Mouse (Mus musculus) forebrain, postnatal 0 days (tissue): Measurements from ENCODE around the gene Dennd2a. TPM values are rescaled to one million over a fixed set of nuclear protein-coding genes. Genes with fewer than 3 reads are reported as not detected.

ENCODE experiments used
- ATAC-seq: fragments of 200-750 bp; cut with Nextera tagmentation; 2 replicates; pipeline ENCODE4 v1.8.0; 2017; ENCODE audit warnings: mild to moderate bottlenecking, moderate library complexity
- DNase-seq: peaks from one replicate; pipeline ENCODE4 v3.0.0-alpha.2; 2015
- H3K27ac ChIP-seq: fragments of 300-500 bp; sonication (generic); 2 replicates; pipeline ENCODE4 v1.5.1; 2014; ENCODE audit warnings: low read depth, mild to moderate bottlenecking, antibody characterized with exemption, low read length, moderate library complexity, mixed read lengths
- H3K27me3 ChIP-seq: fragments of 300-500 bp; sonication (generic); 2 replicates; pipeline ENCODE4 v1.6.1; 2014; ENCODE audit warnings: mild to moderate bottlenecking, low read length, mixed read lengths; ENCODE audit not compliant: insufficient read depth
- H3K36me3 ChIP-seq: fragments of 300-500 bp; sonication (generic); 2 replicates; pipeline ENCODE4 v1.6.1; 2014; ENCODE audit warnings: mild to moderate bottlenecking, moderate library complexity; ENCODE audit not compliant: insufficient read depth
- H3K4me1 ChIP-seq: fragments of 300-500 bp; sonication (generic); 2 replicates; pipeline ENCODE4 v1.6.1; 2014; ENCODE audit warnings: antibody characterized with exemption; ENCODE audit not compliant: insufficient read depth
- H3K4me2 ChIP-seq: fragments of 300-500 bp; sonication (generic); 2 replicates; pipeline ENCODE4 v1.6.1; 2014; ENCODE audit warnings: low read depth, mild to moderate bottlenecking, moderate library complexity
- H3K4me3 ChIP-seq: fragments of 300-500 bp; sonication (generic); 2 replicates; pipeline ENCODE4 v1.5.1; 2014; ENCODE audit warnings: low read depth, low read length, mixed read lengths
- H3K9ac ChIP-seq: fragments of 300-500 bp; sonication (generic); 2 replicates; pipeline ENCODE4 v1.6.1; 2014; ENCODE audit warnings: mild to moderate bottlenecking
- H3K9me3 ChIP-seq: fragments of 300-500 bp; sonication (generic); 2 replicates; pipeline ENCODE4 v1.6.1; 2016; ENCODE audit warnings: low read length
- CTCF ChIP-seq: sonication (generic); IDR thresholded peaks from 2 replicates; pipeline ENCODE4 v1.5.1; 2016; ENCODE audit warnings: antibody characterized with exemption, control low read depth, low read depth
- WGBS: fragments of 180-500 bp; shearing (Covaris S2); extraction: QIAGEN DNeasy Blood & Tissue Kit; methylation state at CpG from one replicate; pipeline ENCODE4 v1.1.7; 2014; 5-methylcytosine and 5-hydroxymethylcytosine counted together
- polyA plus RNA-seq: library from polyadenylated mRNA; unstranded; fragments of >200 nt; fragmentation: Nextera tagmentation; extraction: Ambion mirVana; gene quantifications from 2 replicates; pipeline ENCODE4 v1.2.1, GENCODE M21; 2015
- total RNA-seq: library from RNA; depleted of rRNA; stranded (reverse); fragments of >200 nt; gene quantifications from 2 replicates; pipeline ENCODE4 v1.2.3, GENCODE M21; 2014; rRNA removed

Gene Dennd2a
- total RNA-seq: 11.2 and 13.7 TPM in 2 replicates
- polyA plus RNA-seq: 5.4 and 8.2 TPM in 2 replicates

DNA sequence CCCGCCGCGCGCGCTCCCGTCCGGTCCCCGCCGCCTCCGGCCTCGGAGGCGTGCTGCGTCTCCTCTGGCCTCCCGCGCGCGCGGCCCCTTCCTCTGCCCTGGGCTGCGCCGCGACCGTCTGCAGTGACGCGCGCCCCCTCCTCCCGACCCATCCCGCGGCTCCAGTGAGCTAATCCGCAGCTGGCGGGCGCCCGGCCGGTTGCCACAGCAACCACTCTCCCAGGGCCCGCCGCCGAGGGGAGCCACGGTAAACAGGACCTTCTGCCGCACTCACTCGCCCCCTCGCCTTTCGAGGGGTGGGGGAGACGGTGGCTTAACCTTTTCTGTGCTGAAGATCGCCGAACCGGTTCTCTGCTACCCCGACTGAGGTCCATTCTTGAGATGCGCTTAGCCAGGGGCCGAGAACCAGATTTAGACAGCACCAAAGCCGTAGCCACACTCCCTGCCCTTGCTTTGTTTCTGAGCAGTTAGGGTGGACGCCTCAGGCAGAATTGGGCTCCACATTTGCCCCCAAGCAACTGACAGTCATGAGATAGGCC, at the start of gene Dennd2a:
Dennd2a (minus strand) TSS at position 145 of the 539 bp plus-strand sequence.
- Histone ChIP-seq H3K9me3 (no peaks in the 10 kb centered on the region), H3K4me1 (peaks cover 31% of the 10 kb centered on the region), H3K27ac (peak within 1 kb of the TSS; percentile 87), H3K36me3 (no peaks in the 10 kb centered on the region), H3K9ac (peak within 1 kb of the TSS; percentile 75), H3K27me3 (no peaks in the 10 kb centered on the region), H3K4me3 (peak within 1 kb of the TSS; percentile 83), H3K4me2 (peak within 1 kb of the TSS; percentile 67)
- peak; percentile 93 for DNase-seq
- ATAC-seq: peak; percentile 96
- 2% methylated on average over 41 of the region's 50 CpGs for WGBS
- no peak for TF ChIP-seq CTCF

DNA sequence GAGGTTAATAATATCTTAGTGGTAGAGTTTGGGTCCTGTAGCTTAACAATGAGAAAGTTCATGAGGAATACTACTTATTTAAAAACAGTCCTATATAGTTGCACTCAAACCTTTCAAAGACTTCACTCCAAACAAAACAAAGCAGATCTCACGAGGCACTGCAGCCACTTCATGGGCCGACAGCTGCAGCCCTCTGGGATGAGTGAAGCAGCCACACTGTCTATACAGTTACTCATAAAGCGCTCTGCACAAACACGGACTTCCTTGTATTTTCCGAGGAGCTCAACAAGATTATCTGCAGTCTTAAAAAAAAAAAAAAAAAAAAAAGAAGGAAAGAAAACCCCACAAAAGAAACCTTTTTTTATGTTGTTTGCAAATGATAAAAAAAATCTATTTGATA, 49.7 kb upstream of the Dennd2a start:
- H3K27ac ChIP-seq: no peak overlapping the region
- 71% methylated on average over 5 of the region's 5 CpGs for WGBS
- H3K4me3 ChIP-seq: no peak overlapping the region
- H3K4me2 ChIP-seq: no peak overlapping the region
- no peaks in the 10 kb centered on the region for H3K4me1 ChIP-seq
- H3K9me3 ChIP-seq: no peaks in the 10 kb centered on the region
- H3K9ac ChIP-seq: no peak overlapping the region
- H3K36me3 ChIP-seq: peaks cover 18% of the 10 kb centered on the region
- DNase-seq (no peak), ATAC-seq (no peak)
- no peaks in the 10 kb centered on the region for H3K27me3 ChIP-seq
- no peak for TF ChIP-seq CTCF

DNA sequence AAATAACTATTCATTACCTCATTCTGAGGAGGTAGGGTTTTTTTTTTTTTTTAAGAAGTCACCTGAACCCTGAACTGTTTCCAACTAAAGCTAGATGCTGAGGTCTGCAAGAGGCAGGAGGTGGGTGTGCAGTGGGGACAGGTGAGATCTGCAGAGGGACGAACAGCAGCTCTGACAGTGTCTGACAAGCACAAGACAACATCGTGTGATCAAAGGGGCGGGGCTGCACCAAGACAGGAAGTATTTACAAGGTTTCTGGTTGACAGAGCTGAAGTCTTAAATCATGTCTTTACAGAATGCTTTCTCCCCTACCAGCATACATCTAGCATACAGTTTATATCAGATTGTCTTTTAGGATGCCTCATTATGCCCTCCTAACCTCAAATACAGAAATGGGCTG, 49.2 kb upstream of the Dennd2a start:
- 78% methylated on average over 3 of the region's 3 CpGs for WGBS
- Histone ChIP-seq H3K36me3 (peaks cover 18% of the 10 kb centered on the region), H3K4me2 (no peak overlapping the region), H3K4me1 (no peaks in the 10 kb centered on the region), H3K27ac (no peak overlapping the region), H3K9ac (no peak overlapping the region), H3K27me3 (no peaks in the 10 kb centered on the region), H3K9me3 (no peaks in the 10 kb centered on the region), H3K4me3 (no peak overlapping the region)
- DNase-seq: no peak
- no peak for ATAC-seq
- TF ChIP-seq CTCF: no peak

DNA sequence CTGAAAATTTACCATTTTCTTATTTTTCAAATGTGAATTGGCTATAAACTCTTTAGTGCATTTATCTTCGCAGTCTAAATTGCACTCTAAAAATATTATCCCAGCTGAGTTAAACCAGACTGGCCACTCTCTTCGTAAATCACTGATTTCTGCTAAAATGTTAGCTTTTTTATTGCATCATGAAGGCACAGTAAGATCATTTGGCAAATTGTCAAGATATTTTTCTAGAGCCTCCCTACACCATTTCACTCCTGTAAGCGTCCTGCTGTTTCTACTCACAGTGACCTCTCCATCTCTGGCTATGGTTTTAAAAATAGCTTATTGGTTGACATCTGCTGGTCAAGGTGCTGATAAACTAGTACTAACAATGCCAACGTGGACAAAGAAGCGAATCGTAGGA, 48.4 kb upstream of the Dennd2a start:
- WGBS: 87% methylated on average over 6 of the region's 6 CpGs
- Histone ChIP-seq H3K9ac (no peak overlapping the region), H3K36me3 (peaks cover 18% of the 10 kb centered on the region), H3K27ac (no peak overlapping the region), H3K27me3 (no peaks in the 10 kb centered on the region), H3K4me2 (no peak overlapping the region), H3K9me3 (no peaks in the 10 kb centered on the region), H3K4me3 (no peak overlapping the region), H3K4me1 (no peaks in the 10 kb centered on the region)
- ATAC-seq (no peak), DNase-seq (no peak)
- TF ChIP-seq CTCF: no peak

DNA sequence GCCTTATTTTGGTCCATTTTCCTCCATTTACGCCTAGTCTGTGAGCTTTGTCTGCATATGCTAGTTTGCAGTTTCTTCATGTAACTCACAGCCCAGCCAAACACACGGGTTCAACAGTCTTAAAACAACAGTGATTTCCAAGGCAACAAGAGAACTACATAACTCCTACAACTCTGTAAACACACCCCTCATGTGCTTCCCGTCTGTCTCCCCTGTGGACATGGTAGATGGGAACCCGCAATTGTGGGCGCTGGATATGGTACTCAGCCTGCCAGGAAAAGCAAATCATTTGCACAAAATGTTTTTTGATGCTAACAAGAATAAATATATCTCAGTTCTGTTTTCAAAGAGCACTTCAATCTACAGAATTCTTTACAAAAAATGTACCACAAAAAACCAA, 46.9 kb upstream of the Dennd2a start:
- Histone ChIP-seq H3K9me3 (no peaks in the 10 kb centered on the region), H3K4me2 (no peak overlapping the region), H3K27ac (no peak overlapping the region), H3K4me1 (no peaks in the 10 kb centered on the region), H3K27me3 (no peaks in the 10 kb centered on the region), H3K4me3 (no peak overlapping the region), H3K36me3 (peaks cover 25% of the 10 kb centered on the region), H3K9ac (no peak overlapping the region)
- TF ChIP-seq CTCF: no peak
- DNase-seq (no peak), ATAC-seq (no peak)
- 73% methylated on average over 5 of the region's 5 CpGs for WGBS

DNA sequence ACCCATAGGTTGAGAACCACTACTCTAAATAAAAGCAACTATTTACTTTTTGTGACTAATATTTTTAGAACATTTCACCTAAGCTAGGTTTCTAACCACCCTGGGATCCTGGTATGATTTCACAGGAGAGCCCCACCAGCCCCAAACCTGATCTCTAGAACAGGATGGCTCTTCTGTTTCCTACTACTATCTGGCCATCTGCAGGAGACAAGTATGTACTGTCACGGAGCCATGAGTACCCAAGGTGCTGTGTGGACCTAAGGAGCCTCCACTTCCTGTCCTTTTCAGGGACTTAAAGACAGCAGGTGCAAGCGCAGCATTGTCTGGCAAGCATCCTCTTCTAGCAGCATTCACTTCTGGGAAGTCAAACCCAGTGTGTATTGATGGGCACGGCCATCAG, 44.2 kb upstream of the Dennd2a start:
- 87% methylated on average over 3 of the region's 3 CpGs for WGBS
- DNase-seq (no peak), ATAC-seq (no peak)
- Histone ChIP-seq H3K4me1 (no peaks in the 10 kb centered on the region), H3K27ac (no peak overlapping the region), H3K36me3 (peaks cover 43% of the 10 kb centered on the region), H3K9me3 (no peaks in the 10 kb centered on the region), H3K4me3 (no peak overlapping the region), H3K9ac (no peak overlapping the region), H3K27me3 (no peaks in the 10 kb centered on the region), H3K4me2 (no peak overlapping the region)
- no peak for TF ChIP-seq CTCF

DNA sequence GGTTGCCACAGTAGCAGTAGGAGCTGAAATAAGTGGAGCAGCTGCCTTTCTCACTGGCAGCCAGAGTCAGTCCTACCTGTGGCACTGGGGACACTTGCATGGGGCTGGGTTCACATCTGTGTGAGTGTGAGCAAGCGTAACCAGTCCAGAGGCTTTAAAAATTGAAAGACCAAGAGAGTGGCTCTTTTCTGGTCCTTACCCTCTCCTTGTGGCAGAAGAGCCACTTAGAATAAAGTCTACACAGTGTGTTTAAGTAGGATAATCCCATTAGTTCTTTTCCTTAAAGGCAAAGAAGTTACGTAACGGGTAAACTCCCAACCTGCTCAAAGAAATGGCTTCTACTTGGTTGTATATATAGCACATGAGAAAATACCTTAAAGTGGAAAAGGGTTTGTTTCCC, 43.2 kb upstream of the Dennd2a start:
- 92% methylated on average over 3 of the region's 3 CpGs for WGBS
- no peak for DNase-seq
- H3K4me3 ChIP-seq: no peak overlapping the region
- no peak overlapping the region for H3K9ac ChIP-seq
- H3K9me3 ChIP-seq: no peaks in the 10 kb centered on the region
- H3K4me2 ChIP-seq: no peak overlapping the region
- no peak overlapping the region for H3K27ac ChIP-seq
- H3K4me1 ChIP-seq: no peaks in the 10 kb centered on the region
- peaks cover 43% of the 10 kb centered on the region for H3K36me3 ChIP-seq
- no peak for ATAC-seq
- no peak for TF ChIP-seq CTCF
- H3K27me3 ChIP-seq: no peaks in the 10 kb centered on the region
